Mouse (Mus musculus) CH12.LX (cell line): Measurements from ENCODE around the gene E030030I06Rik. TPM values are rescaled to one million over a fixed set of nuclear protein-coding genes. Genes with fewer than 3 reads are reported as not detected.
"Not testable (repeated sequence)": the region's sequence is repeated elsewhere in the genome, so short reads cannot be mapped to it uniquely, and the experiment has no call there.

ENCODE experiments used
- DNase-seq: peaks from one replicate; pipeline ENCODE4 v3.0.0-alpha.2; 2013; ENCODE audit errors: extremely low read depth
- H3K27ac ChIP-seq: 2 replicates; pipeline ENCODE4 v1.5.1; 2012; ENCODE audit warnings: low read depth, mild to moderate bottlenecking, control low read depth, moderate library complexity; ENCODE audit not compliant: insufficient read depth
- H3K27me3 ChIP-seq: replicated peaks from 2 replicates; pipeline ENCODE3; 2012; ENCODE audit warnings: inconsistent platforms
- H3K36me3 ChIP-seq, 2 experiments: replicated peaks in 1 of 2; 2 replicates each; pipeline versions ENCODE3 to v1.6.1; 2012; ENCODE audit warnings: inconsistent platforms in 1 of 2, low read length in 1 of 2, mild to moderate bottlenecking in 1 of 2, mixed read lengths in 1 of 2, moderate library complexity in 1 of 2; ENCODE audit not compliant: control insufficient read depth in 1 of 2, insufficient read depth in 1 of 2
- H3K4me1 ChIP-seq, 2 experiments: 2 replicates each; pipeline ENCODE4 v1.6.1; 2012; ENCODE audit warnings: inconsistent platforms in 1 of 2, moderate library complexity in 1 of 2; ENCODE audit not compliant: insufficient read depth in 2 of 2, control insufficient read depth in 1 of 2
- H3K4me2 ChIP-seq: 2 replicates; pipeline ENCODE4 v1.6.1; 2012; ENCODE audit warnings: low read depth, mild to moderate bottlenecking, control low read depth; ENCODE audit not compliant: poor library complexity, insufficient read depth, severe bottlenecking
- H3K4me3 ChIP-seq, 3 experiments: fragments of 150-350 bp in 1 of 3; sonication (generic) in 1 of 3; replicated peaks in 1 of 3; 2 replicates each; pipeline versions ENCODE3 to v1.5.1; 2011 to 2012; ENCODE audit warnings: low read depth in 2 of 3, low read length in 2 of 3, mild to moderate bottlenecking in 2 of 3, moderate library complexity in 2 of 3, control low read depth in 1 of 3, improper control_type of control experiment in 1 of 3, inconsistent platforms in 1 of 3, mixed read lengths in 1 of 3; ENCODE audit not compliant: poor library complexity in 1 of 3
- H3K79me2 ChIP-seq: replicated peaks from 2 replicates; pipeline ENCODE4 v1.6.1; 2012; ENCODE audit warnings: mild to moderate bottlenecking, moderate library complexity; ENCODE audit not compliant: control insufficient read depth, poor library complexity, insufficient read depth, severe bottlenecking; ENCODE audit errors: extremely low read depth
- H3K9ac ChIP-seq: 2 replicates; pipeline ENCODE4 v1.6.1; 2012; ENCODE audit warnings: low read depth, mild to moderate bottlenecking, control low read depth, moderate library complexity; ENCODE audit not compliant: insufficient read depth
- H3K9me3 ChIP-seq: replicated peaks from 2 replicates; pipeline ENCODE3; 2012; ENCODE audit warnings: low read length, inconsistent platforms, mixed read lengths
- CHD2 ChIP-seq: IDR thresholded peaks from 2 replicates; pipeline ENCODE4 v1.6.1; 2011; ENCODE audit warnings: low read length, improper control_type of control experiment
- ELF1 ChIP-seq: IDR thresholded peaks from 2 replicates; pipeline ENCODE4 v1.6.1; 2014; ENCODE audit warnings: low read depth, mild to moderate bottlenecking, inconsistent platforms, low read length, improper control_type of control experiment
- EP300 ChIP-seq: IDR thresholded peaks from 2 replicates; pipeline ENCODE4 v1.6.1; 2011; ENCODE audit warnings: low read length, improper control_type of control experiment
- ETS1 ChIP-seq: conservative IDR thresholded peaks from 2 replicates; pipeline ENCODE4 v1.6.1; 2012; ENCODE audit warnings: low read depth, mild to moderate bottlenecking, inconsistent platforms, low read length, improper control_type of control experiment, moderate library complexity
- HCFC1 ChIP-seq: IDR thresholded peaks from 2 replicates; pipeline ENCODE4 v1.6.1; 2012; ENCODE audit warnings: low read depth, mild to moderate bottlenecking, inconsistent platforms, low read length, improper control_type of control experiment
- IRF4 ChIP-seq: IDR thresholded peaks from 2 replicates; pipeline ENCODE4 v1.6.1; 2014; ENCODE audit warnings: low read depth, mild to moderate bottlenecking, inconsistent platforms, low read length, improper control_type of control experiment
- JUN ChIP-seq: IDR thresholded peaks from 2 replicates; pipeline ENCODE4 v1.6.1; 2011; ENCODE audit warnings: low read depth, mild to moderate bottlenecking, low read length, improper control_type of control experiment, moderate library complexity; ENCODE audit not compliant: insufficient read depth
- MAX ChIP-seq: IDR thresholded peaks from 2 replicates; pipeline ENCODE4 v1.6.1; 2011; ENCODE audit warnings: low read length, improper control_type of control experiment
- NRF1 ChIP-seq: IDR thresholded peaks from 2 replicates; pipeline ENCODE4 v1.6.1; 2014; ENCODE audit warnings: low read depth, mild to moderate bottlenecking, inconsistent platforms, low read length, improper control_type of control experiment, moderate library complexity
- PAX5 ChIP-seq: IDR thresholded peaks from 2 replicates; pipeline ENCODE4 v1.6.1; 2012; ENCODE audit warnings: low read length, inconsistent platforms, mixed read lengths
- POLR2AphosphoS2 ChIP-seq: IDR thresholded peaks from 2 replicates; pipeline ENCODE4 v1.6.1; 2011; ENCODE audit warnings: low read depth, low read length, improper control_type of control experiment
- RAD21 ChIP-seq: IDR thresholded peaks from 2 replicates; pipeline ENCODE4 v1.6.1; 2011; ENCODE audit warnings: low read depth, mild to moderate bottlenecking, low read length, improper control_type of control experiment, moderate library complexity
- RCOR1 ChIP-seq: conservative IDR thresholded peaks from 2 replicates; pipeline ENCODE4 v1.6.1; 2012; ENCODE audit warnings: low read depth, mild to moderate bottlenecking, inconsistent platforms, low read length, improper control_type of control experiment
- SMC3 ChIP-seq: IDR thresholded peaks from 2 replicates; pipeline ENCODE4 v1.6.1; 2011; ENCODE audit warnings: low read depth, low read length, improper control_type of control experiment
- dilution Hi-C: fragments of 300-500 bp; cut with MboI; formaldehyde crosslinking; loops from 2 replicates; pipeline ENCODE4 v1.14.3; 2020; ENCODE audit warnings: low sequenced_read_pairs; ENCODE audit not compliant: extremely low pct_unique_long_range_greater_than_20kb, extremely low pct_ligation_motif_present
- in situ Hi-C: fragments of 300-500 bp; cut with MboI; formaldehyde crosslinking; loops from 3 replicates; pipeline ENCODE4 v1.14.3; 2019; ENCODE audit warnings: low sequenced_read_pairs, low pct_ligation_motif_present, low pct_unique_long_range_greater_than_20kb, mixed read lengths
- polyA plus RNA-seq: library from polyadenylated mRNA; unstranded; fragments of >175 nt; gene quantifications from 2 replicates; pipeline ENCODE4 v1.2.1, GENCODE M21; 2012; ENCODE audit warnings: low read depth; ENCODE audit not compliant: insufficient read length
- total RNA-seq, 2 experiments: library from RNA; depleted of rRNA; stranded (reverse); fragments of 300-350 nt in 1 of 2; fragments of >200 nt in 1 of 2; gene quantifications; 2 replicates each; pipeline ENCODE4 v1.2.3; 2012 to 2014

Gene E030030I06Rik
- total and polyA plus RNA-seq, 3 experiments, result 3.5 to 7.5 (median 5.9) TPM

- H3K79me2 ChIP-seq, result no peaks in the 10 kb centered on the region
- H3K9me3 ChIP-seq, result no peaks in the 10 kb centered on the region
- H3K27me3 ChIP-seq, result peaks cover 8% of the 10 kb centered on the region
- no peaks in the 10 kb centered on the region for H3K36me3 ChIP-seq
- no peak overlapping the region for H3K9ac ChIP-seq
- H3K4me1 ChIP-seq, result no peaks in the 10 kb centered on the region
- in situ Hi-C loops (no loop called here), dilution Hi-C loops (no loop called here)
- no peak for DNase-seq
- H3K4me3 ChIP-seq, result no peak overlapping the region
- no peak overlapping the region for H3K4me2 ChIP-seq
- no peak for TF ChIP-seq EP300
- TF ChIP-seq CHD2, result no peak
- no peak for TF ChIP-seq ETS1
- TF ChIP-seq RAD21, result no peak
- no peak for TF ChIP-seq PAX5
- TF ChIP-seq HCFC1, result no peak
- TF ChIP-seq MAX, result no peak
- TF ChIP-seq IRF4, result no peak
- TF ChIP-seq ELF1, result no peak
- TF ChIP-seq SMC3, result no peak
- no peak for TF ChIP-seq RCOR1
- no peak for TF ChIP-seq NRF1
- no peak for TF ChIP-seq JUN
- TF ChIP-seq POLR2AphosphoS2, result no peak
- no peak overlapping the region for H3K27ac ChIP-seq
These were observed 10.1 kb upstream of the E030030I06Rik start for GRCm38 (mm10) chr10:22159131-22159561.

GRCm38 (mm10) chr10:22158310-22158999 lies 9.4 kb upstream of the E030030I06Rik start, which contains the start of the genes Raet1e and H60b:
TSS of gene Raet1e (plus strand) at chr10:22158569.
TSS of gene H60b (plus strand) at chr10:22158586.
- H3K9ac ChIP-seq, dilution Hi-C loops, H3K27me3 ChIP-seq: not testable (repeated sequence)

More at GRCm38 (mm10) chr10:22158310-22158999, 9.4 kb upstream of the E030030I06Rik start, which contains the start of the genes Raet1e and H60b:
- DNase-seq, H3K79me2 ChIP-seq, H3K4me2 ChIP-seq, H3K27ac ChIP-seq, H3K36me3 ChIP-seq, H3K9me3 ChIP-seq, H3K4me1 ChIP-seq, in situ Hi-C loops: not testable (repeated sequence)
- peak within 1 kb of the TSS in 1 of 3 experiments; percentile 49 for H3K4me3 ChIP-seq
